Mouse (Mus musculus) thymus, adult 2 months (tissue): ENCODE measurements around the gene Rad51b. TPM values are rescaled to one million over a fixed set of nuclear protein-coding genes. Genes with fewer than 3 reads are reported as not detected.

Source experiments
- DNase-seq: peaks from one replicate; pipeline ENCODE4 v3.0.0; 2021
- H3K27ac ChIP-seq: fragments of 200-500 bp; 2 replicates; pipeline ENCODE4 v1.5.1; 2012; ENCODE audit warnings: low read length, control low read depth; ENCODE audit not compliant: control insufficient read depth, insufficient read depth
- H3K27me3 ChIP-seq: fragments of 200-500 bp; 2 replicates; pipeline ENCODE4 v1.6.1; 2012; ENCODE audit warnings: mild to moderate bottlenecking, low read length, moderate library complexity, mixed read lengths; ENCODE audit not compliant: control insufficient read depth, insufficient read depth
- H3K36me3 ChIP-seq: fragments of 200-500 bp; 2 replicates; pipeline ENCODE4 v1.6.1; 2012; ENCODE audit warnings: mild to moderate bottlenecking, low read length, moderate library complexity; ENCODE audit not compliant: control insufficient read depth, insufficient read depth
- H3K4me1 ChIP-seq: fragments of 200-500 bp; replicated peaks from 2 replicates; pipeline ENCODE4 v1.6.1; 2012; ENCODE audit warnings: low read length; ENCODE audit not compliant: control insufficient read depth, insufficient read depth
- H3K4me3 ChIP-seq: fragments of 200-500 bp; 2 replicates; pipeline ENCODE4 v1.5.1; 2012; ENCODE audit warnings: mild to moderate bottlenecking, low read length, control low read depth, moderate library complexity; ENCODE audit not compliant: control insufficient read depth, insufficient read depth
- CTCF ChIP-seq: fragments of 200-500 bp; IDR thresholded peaks from 2 replicates; pipeline ENCODE4 v1.5.1; 2012; ENCODE audit warnings: mild to moderate bottlenecking, control low read depth, low read length, moderate library complexity, borderline replicate concordance; ENCODE audit not compliant: control insufficient read depth, poor library complexity, insufficient read depth; ENCODE audit errors: extremely low read depth
- POLR2A ChIP-seq: fragments of 200-500 bp; IDR thresholded peaks from 2 replicates; pipeline ENCODE4 v1.6.1; 2012; ENCODE audit warnings: mild to moderate bottlenecking, low read length, control low read depth, moderate library complexity; ENCODE audit not compliant: control insufficient read depth, poor library complexity, insufficient read depth; ENCODE audit errors: extremely low read depth
- WGBS: fragments of 180-500 bp; shearing (Covaris S2); methylation state at CpG from one replicate; pipeline ENCODE4 v1.1.7; 2018; 5-methylcytosine and 5-hydroxymethylcytosine counted together
- polyA plus RNA-seq: library from polyadenylated mRNA; depleted of rRNA; stranded (reverse); fragments of >200 nt; gene quantifications from 2 replicates; pipeline ENCODE4 v1.2.3, GENCODE M21; 2012; rRNA removed

The Rad51b gene
- polyA plus RNA-seq, result 1.1 and 1.4 TPM in 2 replicates

- DNase-seq, result peak; percentile 75
- Histone ChIP-seq H3K4me3 (peak within 1 kb of the TSS; percentile 91), H3K27ac (peak within 1 kb of the TSS; percentile 36; the same call in 1 of the 2 replicates), H3K27me3 (no peaks in the 10 kb centered on the region), H3K4me1 (peaks cover 5% of the 10 kb centered on the region), H3K36me3 (no peaks in the 10 kb centered on the region)
- WGBS, result under 1% methylated on average over 21 of the region's 21 CpGs
- TF ChIP-seq CTCF (no peak; the same call in 1 of the 2 replicates), POLR2A (no peak)
Measured at GRCm38 (mm10) chr12:79297121-79297576, at the start of gene Rad51b. Gene Rad51b (plus strand): TSS chr12:79297282.

- H3K36me3 ChIP-seq, result peaks cover 36% of the 10 kb centered on the region
- WGBS, result 90% methylated on average over 3 of the region's 3 CpGs
- H3K4me1 ChIP-seq, result no peaks in the 10 kb centered on the region
- TF ChIP-seq POLR2A, result no peak
- TF ChIP-seq CTCF, result no peak
- no peak overlapping the region for H3K4me3 ChIP-seq
- DNase-seq, result no peak
- H3K27ac ChIP-seq, result no peak overlapping the region
- H3K27me3 ChIP-seq, result no peaks in the 10 kb centered on the region
Measured at GRCm38 (mm10) chr12:79248110-79248509, 49.0 kb upstream of the Rad51b start.

GRCm38 (mm10) chr12:79253294-79254053 is 43.6 kb upstream of the Rad51b start:
- no peak for DNase-seq
- H3K4me1 ChIP-seq, result no peaks in the 10 kb centered on the region
- no peaks in the 10 kb centered on the region for H3K27me3 ChIP-seq
- H3K4me3 ChIP-seq, result no peak overlapping the region
- WGBS, result 97% methylated on average over 9 of the region's 9 CpGs
- no peak for TF ChIP-seq POLR2A
- no peak for TF ChIP-seq CTCF
- no peak overlapping the region for H3K27ac ChIP-seq
- peaks cover 43% of the 10 kb centered on the region for H3K36me3 ChIP-seq

DNA sequence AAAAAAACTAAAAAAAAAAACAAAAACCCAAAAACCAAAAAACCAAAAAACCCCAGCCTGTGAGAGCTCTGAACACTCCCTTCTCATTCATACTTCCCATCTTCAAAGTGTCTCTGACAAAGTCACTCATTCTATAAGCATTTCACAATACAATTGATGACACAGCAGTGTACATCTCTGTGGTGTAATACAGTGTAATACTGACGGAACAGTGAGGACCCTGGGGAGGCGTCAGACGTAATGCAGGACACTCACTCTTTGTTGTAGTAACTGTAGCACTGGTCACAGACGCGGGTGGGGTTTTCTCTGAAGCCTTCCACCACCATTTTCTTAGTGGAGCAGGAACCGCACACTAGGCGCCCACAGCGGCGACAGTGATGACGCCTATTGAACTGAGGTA is 42.1 kb upstream of the Rad51b start:
- DNase-seq, result no peak
- Histone ChIP-seq H3K36me3 (peaks cover 31% of the 10 kb centered on the region), H3K27ac (no peak overlapping the region), H3K27me3 (no peaks in the 10 kb centered on the region), H3K4me3 (no peak overlapping the region), H3K4me1 (no peaks in the 10 kb centered on the region)
- TF ChIP-seq POLR2A (no peak), CTCF (no peak)
- WGBS, result 98% methylated on average over 10 of the region's 10 CpGs

DNA sequence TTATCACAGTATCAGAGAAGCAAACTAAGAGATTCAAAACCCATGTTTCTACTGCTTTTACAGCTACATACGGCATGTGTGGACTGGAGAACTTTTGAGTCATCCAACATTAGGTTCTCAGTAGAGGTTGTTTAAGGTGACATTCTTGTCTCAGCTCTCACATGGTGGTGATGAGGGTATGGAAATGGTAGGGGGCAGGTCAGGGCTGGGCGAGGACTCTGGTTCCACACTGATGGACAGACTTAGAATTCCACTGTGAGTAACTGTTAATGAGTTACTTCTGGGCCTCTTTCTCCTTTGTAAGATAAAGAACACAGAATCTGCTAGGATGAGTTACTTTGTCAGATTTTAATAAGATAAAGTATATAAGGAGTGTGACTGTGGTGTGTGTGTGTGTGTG is 36.9 kb upstream of the Rad51b start:
- DNase-seq, result no peak
- peaks cover 50% of the 10 kb centered on the region for H3K36me3 ChIP-seq
- H3K27me3 ChIP-seq, result no peaks in the 10 kb centered on the region
- no peaks in the 10 kb centered on the region for H3K4me1 ChIP-seq
- TF ChIP-seq CTCF (no peak), POLR2A (no peak)
- 99% methylated on average over 2 of the region's 2 CpGs for WGBS
- no peak overlapping the region for H3K4me3 ChIP-seq
- H3K27ac ChIP-seq, result no peak overlapping the region

DNA sequence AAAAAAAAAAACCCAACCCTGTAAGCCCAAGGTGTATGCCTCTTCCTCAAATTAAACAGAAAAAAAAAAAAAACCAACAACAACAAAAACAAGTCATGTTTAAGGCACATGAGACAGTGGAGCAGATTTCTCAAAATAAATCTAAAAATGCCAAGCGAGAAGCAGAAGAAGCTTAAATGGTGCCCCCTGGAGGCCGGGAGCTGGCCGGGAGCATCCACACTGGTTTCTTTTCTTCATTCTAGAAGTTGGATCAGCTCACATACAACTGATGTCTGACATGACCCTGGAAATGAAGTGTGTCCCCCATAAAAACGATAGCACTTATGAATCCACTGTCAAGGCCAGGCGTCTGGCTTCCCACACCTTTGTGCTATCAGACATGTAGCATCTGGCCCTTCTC is 36.0 kb upstream of the Rad51b start:
- Histone ChIP-seq H3K4me1 (no peaks in the 10 kb centered on the region), H3K27me3 (no peaks in the 10 kb centered on the region), H3K4me3 (no peak overlapping the region), H3K36me3 (peaks cover 56% of the 10 kb centered on the region), H3K27ac (no peak overlapping the region)
- WGBS, result 70% methylated on average over 5 of the region's 5 CpGs
- DNase-seq, result peak; percentile 9
- TF ChIP-seq POLR2A, result no peak
- TF ChIP-seq CTCF, result no peak
